Mouse (Mus musculus): ENCODE results near the gene Brox. TPM values are rescaled to one million over a fixed set of nuclear protein-coding genes. Genes with fewer than 3 reads are reported as not detected.

The Brox gene
- polyA plus RNA-seq, 1 experiment from 2014 or later = 47.0 TPM

- no peak overlapping the region for H3K27ac ChIP-seq (ENCODE audit: low read length)
- no peaks in the 10 kb centered on the region for H3K9me3 ChIP-seq (ENCODE audit: control insufficient read depth, low read depth, low read length)
- no peak for ATAC-seq (ENCODE audit: insufficient number of reproducible peaks, insufficient read depth, low FRiP score, low read depth)
- H3K4me2 ChIP-seq (replicated peaks; ENCODE audit: low read depth, low read length) = no peak overlapping the region
- H3K9ac ChIP-seq (replicated peaks; ENCODE audit: low read depth, low read length) = no peak overlapping the region
- 56% methylated on average over 11 of the region's 11 CpGs for WGBS
- no peaks in the 10 kb centered on the region for H3K36me3 ChIP-seq (ENCODE audit: control insufficient read depth, insufficient read depth, low read length)
- no peaks in the 10 kb centered on the region for H3K27me3 ChIP-seq (ENCODE audit: control insufficient read depth, insufficient read depth, low read length)
- peaks cover 5% of the 10 kb centered on the region; the same call in 1 of the 2 replicates for H3K4me1 ChIP-seq (ENCODE audit: control insufficient read depth, insufficient read depth, low read length)
- no peak overlapping the region for H3K4me3 ChIP-seq (ENCODE audit: low read depth, low read length)
These were observed 63.3 kb downstream of the Brox start for GRCm38 (mm10) chr1:183233679-183234174.

GRCm38 (mm10) chr1:183232985-183233678, 63.9 kb downstream of the Brox start:
- no peak for ATAC-seq (ENCODE audit: insufficient number of reproducible peaks, insufficient read depth, low FRiP score, low read depth)
- peaks cover 5% of the 10 kb centered on the region; the same call in 1 of the 2 replicates for H3K4me1 ChIP-seq (ENCODE audit: control insufficient read depth, insufficient read depth, low read length)

GRCm38 (mm10) chr1:183227469-183227868, 69.6 kb downstream of the Brox start:
- no peaks in the 10 kb centered on the region for H3K9me3 ChIP-seq (ENCODE audit: control insufficient read depth, low read depth, low read length)
- ATAC-seq (ENCODE audit: insufficient number of reproducible peaks, insufficient read depth, low FRiP score, low read depth) = no peak

More at GRCm38 (mm10) chr1:183232985-183233678, 63.9 kb downstream of the Brox start:
- Histone ChIP-seq H3K27ac (ENCODE audit: low read length) (no peak overlapping the region), H3K4me2 (replicated peaks; ENCODE audit: low read depth, low read length) (no peak overlapping the region), H3K27me3 (ENCODE audit: control insufficient read depth, insufficient read depth, low read length) (no peaks in the 10 kb centered on the region), H3K4me3 (ENCODE audit: low read depth, low read length) (no peak overlapping the region), H3K9me3 (ENCODE audit: control insufficient read depth, low read depth, low read length) (no peaks in the 10 kb centered on the region), H3K36me3 (ENCODE audit: control insufficient read depth, insufficient read depth, low read length) (no peaks in the 10 kb centered on the region), H3K9ac (replicated peaks; ENCODE audit: low read depth, low read length) (no peak overlapping the region)
- WGBS = 57% methylated on average over 7 of the region's 7 CpGs

More at GRCm38 (mm10) chr1:183227469-183227868, 69.6 kb downstream of the Brox start:
- Histone ChIP-seq H3K4me3 (ENCODE audit: low read depth, low read length) (no peak overlapping the region), H3K4me1 (ENCODE audit: control insufficient read depth, insufficient read depth, low read length) (no peaks in the 10 kb centered on the region; the same call in 1 of the 2 replicates), H3K9ac (replicated peaks; ENCODE audit: low read depth, low read length) (no peak overlapping the region), H3K36me3 (ENCODE audit: control insufficient read depth, insufficient read depth, low read length) (no peaks in the 10 kb centered on the region), H3K27me3 (ENCODE audit: control insufficient read depth, insufficient read depth, low read length) (no peaks in the 10 kb centered on the region), H3K27ac (ENCODE audit: low read length) (no peak overlapping the region), H3K4me2 (replicated peaks; ENCODE audit: low read depth, low read length) (no peak overlapping the region)
- 71% methylated on average over 7 of the region's 7 CpGs for WGBS

Other genes with a start within 250 kb of the Brox start
- 10.6 and 12.3 TPM in 2 replicates for gene Disp1, start 75.7 kb downstream of the Brox start, polyA plus RNA-seq (2014; fragmentation: Nextera tagmentation; extraction: Ambion mirVana)
- gene Aida, start 679 bp downstream of the Brox start, polyA plus RNA-seq (2014; fragmentation: Nextera tagmentation; extraction: Ambion mirVana) = 28.3 and 30.0 TPM in 2 replicates
- gene Mia3, start 72.3 kb upstream of the Brox start, polyA plus RNA-seq (2014; fragmentation: Nextera tagmentation; extraction: Ambion mirVana) = 106 and 120 TPM in 2 replicates
- 23.2 and 24.7 TPM in 2 replicates for gene Taf1a, start 91.7 kb upstream of the Brox start, polyA plus RNA-seq (2014; fragmentation: Nextera tagmentation; extraction: Ambion mirVana)
- 0.10 and 0.14 TPM in 2 replicates for gene Hhipl2, start 120.9 kb upstream of the Brox start, polyA plus RNA-seq (2014; fragmentation: Nextera tagmentation; extraction: Ambion mirVana)

All from stomach, embryonic 14.5 days (tissue).